Mouse (Mus musculus): ENCODE results near the gene Ccdc34.

The Ccdc34 gene

GRCm38 (mm10) chr2:110182248-110182647 lies 164.6 kb downstream of the Ccdc34 start:
- DNase-seq: no peak

GRCm38 (mm10) chr2:110182795-110183486 lies 165.3 kb downstream of the Ccdc34 start:
- DNase-seq: no peak

DNA sequence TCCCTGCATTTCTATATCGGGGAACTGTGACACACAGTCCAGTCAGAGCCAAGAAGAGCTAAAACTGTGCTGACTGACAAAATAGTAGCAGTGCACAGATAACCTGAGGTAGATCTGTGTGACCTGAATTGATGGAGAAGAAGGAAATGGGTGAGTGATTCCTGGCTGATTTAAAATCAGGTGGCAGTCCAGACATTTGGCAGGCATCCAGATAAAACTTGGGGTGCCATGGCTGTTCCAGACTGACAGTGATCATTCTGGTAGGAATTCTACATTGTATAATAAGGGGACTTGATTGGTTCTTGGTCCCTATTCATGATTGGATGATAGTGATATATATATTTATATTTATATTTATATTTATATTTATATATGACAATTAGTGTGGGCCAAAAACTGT lies 166.5 kb downstream of the Ccdc34 start:
- DNase-seq: no peak

DNA sequence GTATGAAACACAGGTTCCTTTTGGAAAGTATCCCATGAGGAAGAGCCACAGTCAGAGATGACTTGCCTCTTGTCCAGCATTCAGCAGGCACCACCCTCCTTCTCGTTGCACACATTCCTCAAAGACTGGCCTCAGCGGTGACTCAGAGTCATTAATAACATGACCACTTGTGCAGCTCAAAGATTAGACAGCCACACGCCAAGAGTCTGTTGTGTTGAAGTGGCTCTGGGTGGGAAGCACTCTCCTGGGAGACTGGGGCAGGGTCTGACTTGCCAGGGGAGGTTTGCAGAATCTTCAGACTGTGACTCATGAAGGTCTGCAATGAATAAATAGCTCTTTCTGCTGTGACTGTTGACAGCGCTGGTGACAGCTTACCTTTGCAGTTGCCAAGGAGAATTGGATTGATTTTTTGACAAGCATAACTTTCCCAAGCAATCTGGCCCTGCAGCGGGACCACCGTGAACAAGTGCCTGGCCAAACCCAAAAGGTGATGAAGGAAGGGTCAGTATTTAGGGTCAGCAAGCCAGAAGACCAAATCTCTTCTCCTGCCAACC lies 168.9 kb downstream of the Ccdc34 start:
- no peak for DNase-seq

DNA sequence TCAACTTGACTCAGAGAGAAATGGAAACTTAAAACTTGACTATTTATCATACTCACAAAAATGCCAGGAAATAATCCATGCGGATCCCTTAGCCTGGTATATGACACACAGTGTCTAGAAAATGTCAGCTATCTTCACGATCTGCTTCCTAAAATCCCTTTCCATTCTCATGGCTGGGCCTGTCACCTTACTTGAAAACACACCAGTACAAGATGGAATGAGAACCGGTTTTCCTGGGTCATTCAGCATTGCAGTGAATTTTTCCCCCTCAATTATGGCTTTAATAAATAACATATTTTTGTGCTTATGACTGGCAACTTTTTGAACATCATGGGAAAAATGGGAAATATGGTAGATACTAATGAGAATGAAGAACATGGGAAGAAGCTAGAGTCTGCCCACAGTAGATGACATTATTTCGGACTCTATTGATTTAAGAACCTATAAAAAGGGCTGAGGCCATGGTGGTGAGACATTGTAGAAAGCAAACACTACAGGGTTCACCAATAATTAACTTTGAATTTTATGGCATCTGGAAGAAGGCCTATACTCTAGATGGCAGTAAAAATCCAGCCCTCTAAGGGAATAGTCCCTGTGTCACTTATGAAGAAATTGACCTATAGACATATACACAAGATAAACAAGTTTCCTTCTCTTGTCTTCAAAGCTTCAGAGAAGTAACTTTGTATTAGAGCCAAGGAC lies 171.2 kb downstream of the Ccdc34 start:
- DNase-seq: no peak

DNA sequence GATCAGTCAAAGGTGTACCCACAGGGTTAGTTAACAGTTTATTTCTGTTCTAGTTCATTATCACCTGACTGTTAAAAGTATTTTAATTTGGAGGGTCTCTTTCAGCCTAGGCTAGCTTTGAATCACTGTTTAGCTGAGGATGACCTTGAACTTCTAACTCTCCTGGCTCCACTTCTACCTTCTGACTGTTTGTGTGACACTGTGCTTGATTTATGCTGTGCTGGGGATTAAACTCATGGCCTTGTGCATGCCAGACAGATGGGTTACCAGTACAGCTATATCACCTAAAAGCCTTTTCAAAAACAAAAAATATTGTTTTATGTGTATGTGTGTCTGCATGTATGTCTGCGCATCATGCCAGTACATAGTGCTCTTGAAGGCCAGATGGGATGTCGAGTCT lies 172.8 kb downstream of the Ccdc34 start:
- no peak for DNase-seq

GRCm38 (mm10) chr2:110191186-110191690 lies 173.6 kb downstream of the Ccdc34 start:
- no peak for DNase-seq

DNA sequence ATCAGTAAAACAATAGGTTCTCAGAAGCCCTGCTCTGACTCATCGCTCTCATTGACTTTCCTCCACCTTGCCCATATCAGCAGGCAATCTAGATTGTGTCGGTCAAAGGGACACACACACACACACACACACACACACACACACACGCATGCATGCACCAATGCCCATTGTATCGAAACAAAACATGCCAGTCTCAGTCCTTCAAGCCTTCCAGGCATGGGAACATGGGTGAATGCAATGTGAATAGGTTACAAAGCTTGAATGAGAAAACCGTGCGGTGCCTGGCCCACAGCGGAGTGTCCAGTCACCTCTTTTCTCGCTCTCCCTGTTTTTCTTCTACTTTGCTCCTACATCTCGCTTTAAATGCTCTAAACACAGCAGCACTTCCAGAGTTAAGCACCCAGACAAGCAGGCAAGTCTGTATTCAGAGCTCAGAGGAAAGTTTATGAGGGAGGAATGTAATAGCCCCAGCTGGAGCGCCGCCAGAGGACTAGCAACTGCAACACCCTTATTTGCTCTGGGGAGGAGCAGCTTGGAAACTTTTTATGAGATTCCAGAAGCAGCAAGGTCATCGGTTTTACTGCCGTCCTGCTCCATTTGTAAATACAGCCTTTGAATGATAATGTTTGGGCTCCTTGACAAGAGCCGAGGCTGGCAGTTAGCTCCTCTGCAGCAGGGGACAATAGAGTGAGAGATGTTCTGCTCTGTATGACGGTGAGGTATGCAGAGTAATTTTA lies 174.5 kb downstream of the Ccdc34 start:
- no peak for DNase-seq

GRCm38 (mm10) chr2:110192702-110193312 lies 175.2 kb downstream of the Ccdc34 start:
- no peak for DNase-seq

DNA sequence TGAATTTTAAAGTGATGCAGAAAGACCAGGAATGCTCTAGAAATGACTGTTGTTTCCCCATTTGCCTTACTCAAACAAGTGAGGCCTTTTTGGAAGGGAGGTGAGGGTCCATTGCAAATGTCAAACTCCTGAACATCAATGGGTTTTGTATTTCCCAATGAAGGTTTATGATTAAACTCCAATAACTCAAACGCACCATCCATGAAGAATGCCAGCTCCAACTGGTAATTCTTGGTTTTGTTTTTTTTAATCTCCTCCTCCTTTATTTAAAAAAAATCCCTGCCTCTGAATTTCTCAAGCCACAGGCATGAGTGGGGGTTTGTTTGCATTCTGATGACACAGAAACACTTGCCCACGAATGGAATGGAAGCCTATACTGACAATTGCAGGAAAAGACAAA lies 178.9 kb downstream of the Ccdc34 start:
- DNase-seq: no peak

- no peak for DNase-seq
Observed at GRCm38 (mm10) chr2:110199648-110200047, 182.0 kb downstream of the Ccdc34 start.

DNA sequence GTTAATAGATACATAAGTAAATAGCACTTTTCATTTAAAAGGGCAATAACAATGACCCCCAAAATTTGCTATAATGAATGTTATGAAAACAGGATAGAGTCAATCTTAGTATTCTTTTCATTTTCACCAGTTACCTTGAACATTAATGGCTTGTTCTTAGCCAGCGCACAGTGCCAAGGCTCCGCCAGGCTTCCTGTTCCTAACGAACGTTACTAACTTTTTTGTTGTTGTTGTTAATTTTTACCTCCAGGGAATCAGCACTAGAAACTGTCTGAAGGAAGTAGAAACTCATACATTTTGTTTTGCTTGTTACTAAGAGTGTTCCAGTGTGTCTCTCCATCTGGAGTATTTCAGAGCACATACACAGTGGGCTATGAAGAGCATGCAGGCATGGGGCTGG lies 184.2 kb downstream of the Ccdc34 start:
- DNase-seq: no peak

- no peak for DNase-seq
Observed at GRCm38 (mm10) chr2:110202716-110203497, 185.3 kb downstream of the Ccdc34 start.

DNA sequence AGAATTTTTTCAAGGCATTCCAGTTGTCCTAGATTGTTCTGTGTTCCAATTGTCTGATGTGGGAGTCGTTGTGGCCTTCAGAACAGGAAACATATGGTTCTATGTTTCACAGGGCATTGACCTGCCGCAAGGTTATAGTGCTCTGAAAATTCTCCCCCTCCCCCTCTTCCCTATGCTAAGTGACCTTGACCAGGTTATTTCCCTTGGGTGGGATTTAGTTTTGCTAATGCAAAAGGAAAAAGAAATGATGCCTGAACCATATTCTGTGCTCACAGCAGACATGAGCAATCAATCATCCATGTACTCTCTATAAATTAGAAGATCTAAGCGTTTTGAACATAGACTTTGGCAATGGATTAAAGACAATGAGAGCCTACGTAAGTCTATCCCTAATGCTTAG lies 186.6 kb downstream of the Ccdc34 start:
- DNase-seq: no peak

GRCm38 (mm10) chr2:110204705-110205318 lies 187.2 kb downstream of the Ccdc34 start:
- peak; percentile 70 for DNase-seq

DNA sequence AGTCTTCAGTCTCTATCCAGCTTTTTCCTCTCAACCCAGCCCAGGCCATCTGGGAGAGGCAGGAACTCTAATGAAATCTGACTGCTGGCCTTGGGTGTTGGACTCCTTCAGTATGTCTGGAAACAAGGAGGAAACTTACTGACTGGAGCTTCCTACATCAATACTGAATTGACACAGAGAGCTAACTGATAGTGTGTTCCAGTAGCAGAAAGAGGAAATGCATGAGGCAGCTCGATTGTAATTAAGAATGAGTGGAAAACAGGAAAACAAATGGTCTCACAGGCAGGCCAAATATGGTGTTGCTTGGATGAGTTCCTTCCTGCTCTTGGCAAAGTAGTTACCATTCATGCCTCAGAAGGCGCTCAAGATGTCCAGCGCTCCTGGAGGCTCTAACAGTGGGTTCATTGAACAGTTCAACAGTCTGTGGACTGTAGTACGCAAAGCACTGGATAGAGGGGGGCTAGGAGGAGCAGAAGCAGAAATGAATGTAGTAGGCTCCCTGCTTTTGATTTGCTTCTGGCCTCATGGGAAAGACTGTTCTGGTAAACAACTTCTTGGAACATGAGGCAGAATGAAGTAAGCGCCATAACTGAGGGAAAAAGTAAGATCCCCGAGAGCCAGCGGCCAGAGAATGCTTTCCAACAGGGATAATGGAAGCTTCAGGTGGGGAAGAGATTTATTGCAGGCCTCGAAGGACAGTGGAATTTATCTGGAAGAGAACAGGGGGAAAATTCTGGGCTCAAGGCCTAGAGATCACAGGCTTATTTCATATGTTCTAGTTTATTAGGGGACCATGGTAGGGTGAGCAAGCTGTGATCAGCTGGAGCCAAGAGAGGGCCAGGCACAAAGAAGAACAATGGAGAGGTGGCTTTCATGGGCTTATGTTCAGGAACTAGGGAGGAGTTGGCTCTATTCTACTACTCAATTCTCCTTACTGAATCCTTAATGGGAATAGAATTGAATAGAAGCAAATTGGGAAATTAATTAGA lies 193.2 kb downstream of the Ccdc34 start:
- DNase-seq: no peak

- DNase-seq: no peak
Observed at GRCm38 (mm10) chr2:110214278-110214677, 196.7 kb downstream of the Ccdc34 start.

- no peak for DNase-seq
Observed at GRCm38 (mm10) chr2:110214991-110215684, 197.5 kb downstream of the Ccdc34 start.

DNA sequence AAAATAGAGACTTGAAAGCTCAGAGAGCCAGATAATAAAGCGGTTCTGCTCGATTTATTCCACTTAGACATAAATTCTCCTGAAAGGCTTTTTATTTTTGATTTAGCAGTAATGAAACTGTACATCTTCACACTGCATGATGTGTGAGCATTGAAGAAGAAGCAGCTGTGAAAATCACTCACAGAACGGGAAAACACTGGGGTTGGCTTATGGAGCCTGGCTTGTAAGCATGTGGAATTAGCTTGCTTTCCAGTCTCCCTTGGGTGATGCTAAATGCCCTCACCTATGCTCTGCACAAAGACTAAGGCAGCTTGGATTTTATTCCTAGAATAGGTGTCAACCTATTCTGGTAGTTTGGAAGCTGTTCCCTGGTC lies 198.1 kb downstream of the Ccdc34 start:
- no peak for DNase-seq

- DNase-seq: no peak
Observed at GRCm38 (mm10) chr2:110220492-110220891, 202.9 kb downstream of the Ccdc34 start.
